Mouse (Mus musculus): ENCODE measurements at regions not wholly inside any gene's neighbourhood (a gene's known extent, or its start where the extent isn't known, plus 50 kb on each side); places are given as distances from the start of the nearest gene placed in this dataset.
"Not testable (repeated sequence)": the region's sequence is repeated elsewhere in the genome, so short reads cannot be mapped to it uniquely, and the experiment has no call there.

GRCm38 (mm10) chr16:20047356-20047755, 50.0 kb upstream of the Klhl24 start:
- Histone ChIP-seq H3K27ac (ENCODE audit: poor library complexity, severe bottlenecking) (no peak overlapping the region), H3K36me3 (no peaks in the 10 kb centered on the region), H3K27me3 (replicated peaks) (no peaks in the 10 kb centered on the region), H3K9ac (no peak overlapping the region), H3K4me1 (replicated peaks) (peaks cover 1% of the 10 kb centered on the region; the same call in 1 of the 2 replicates), H3K9me3 (replicated peaks) (no peaks in the 10 kb centered on the region), H3K4me2 (no peak overlapping the region), H3K4me3 (no peak overlapping the region)
- WGBS, result 87% methylated on average over 2 of the region's 2 CpGs
- ATAC-seq (ENCODE audit: insufficient number of reproducible peaks, low FRiP score), result no peak

GRCm38 (mm10) chr16:20035166-20035565, 52.3 kb upstream of the Klhl6 start:
- H3K36me3 ChIP-seq; H3K9ac ChIP-seq; ATAC-seq (ENCODE audit: insufficient number of reproducible peaks, low FRiP score); H3K27ac ChIP-seq (ENCODE audit: poor library complexity, severe bottlenecking); H3K9me3 ChIP-seq (replicated peaks); H3K27me3 ChIP-seq (replicated peaks); H3K4me3 ChIP-seq; H3K4me2 ChIP-seq; H3K4me1 ChIP-seq (replicated peaks): not testable (repeated sequence)
- WGBS, result 75% methylated on average over 2 of the region's 2 CpGs

DNA sequence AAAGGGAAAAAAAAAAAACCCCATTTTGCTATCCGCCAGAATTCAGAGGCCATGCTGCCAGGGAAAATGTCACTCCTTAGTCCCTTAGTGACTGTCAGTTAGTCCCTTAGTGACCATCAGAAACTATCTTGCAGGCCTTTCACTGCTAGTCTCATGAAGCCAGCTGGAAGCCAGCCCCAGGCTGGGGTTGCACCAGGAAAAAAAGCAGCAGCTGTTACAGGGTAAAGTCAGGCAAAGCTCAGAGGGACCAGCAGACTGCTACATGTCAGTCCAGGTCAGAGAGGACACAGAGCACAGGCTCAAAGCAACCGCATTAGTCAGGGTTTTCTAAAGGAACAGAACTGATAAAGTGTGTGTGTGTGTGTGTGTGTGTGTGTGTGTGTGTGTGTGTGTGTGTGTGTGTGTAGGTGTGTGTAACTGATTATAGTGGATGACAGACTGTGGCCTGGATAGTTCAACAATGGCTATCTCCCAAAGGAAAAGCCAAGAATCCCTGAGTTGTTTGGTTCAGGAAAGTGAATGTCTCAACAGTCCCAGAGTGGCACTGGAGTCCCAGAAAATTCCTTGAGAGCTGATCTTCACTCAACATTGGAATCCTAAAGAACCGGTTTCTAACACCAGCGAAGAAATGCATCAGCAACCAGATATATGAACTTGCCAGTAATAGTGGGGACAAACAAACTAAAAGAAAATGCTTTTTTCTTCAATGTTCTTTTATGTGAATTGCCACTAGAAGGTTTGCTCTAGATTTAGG, 49.7 kb upstream of the Klhl6 start:
- Histone ChIP-seq H3K36me3 (no peaks in the 10 kb centered on the region), H3K4me3 (no peak overlapping the region), H3K9ac (0 out of 2 replicates have a peak overlapping the region, but pooled peaks have one; percentile 39), H3K27me3 (replicated peaks) (no peaks in the 10 kb centered on the region), H3K4me2 (no peak overlapping the region), H3K27ac (ENCODE audit: poor library complexity, severe bottlenecking) (no peak overlapping the region), H3K9me3 (replicated peaks) (no peaks in the 10 kb centered on the region), H3K4me1 (replicated peaks) (peaks cover 8% of the 10 kb centered on the region)
- 54% methylated on average over 4 of the region's 4 CpGs for WGBS
- no peak for ATAC-seq (ENCODE audit: insufficient number of reproducible peaks, low FRiP score)

Data from heart, embryonic 12.5 days (tissue).